Mouse (Mus musculus): Measurements from ENCODE around the gene Stac3. TPM values are rescaled to one million over a fixed set of nuclear protein-coding genes. Genes with fewer than 3 reads are reported as not detected.
A peak's percentile ranks its signal among the peaks of the same experiment; 100 is the strongest.

Gene Stac3
- polyA plus RNA-seq, 2 experiments = 0.37 TPM; not detected in 1

GRCm38 (mm10) chr10:127537854-127538583, 36.5 kb downstream of the Stac3 start:
- H3K27me3 ChIP-seq (ENCODE audit: control insufficient read depth, insufficient read depth, low read length) = peaks cover 39% of the 10 kb centered on the region
- no peak overlapping the region for H3K4me3 ChIP-seq (ENCODE audit: insufficient read depth in 1 of 2, low read depth in 2 of 2, low read length in 2 of 2)
- ATAC-seq (ENCODE audit: insufficient read depth) (0 out of 2 replicates have a peak, but pooled peaks have one; percentile 14), DNase-seq (ENCODE audit: low read depth in 3 of 3, low spot score in 3 of 3) (peak in 1 of 3 experiments; percentile 44)
- no peaks in the 10 kb centered on the region for H3K9me3 ChIP-seq (ENCODE audit: control insufficient read depth, low read length)
- no peak overlapping the region for H3K4me2 ChIP-seq (ENCODE audit: low read depth)
- WGBS (ENCODE audit: insufficient replicate concordance) = 24% methylated on average over 7 of the region's 7 CpGs
- H3K4me1 ChIP-seq (replicated peaks; ENCODE audit: control insufficient read depth in 2 of 2, insufficient read depth in 2 of 2, low read length in 1 of 2) = no peaks in the 10 kb centered on the region
- H3K27ac ChIP-seq = no peak overlapping the region
- H3K9ac ChIP-seq (replicated peaks) = no peak overlapping the region
- H3K36me3 ChIP-seq (replicated peaks; ENCODE audit: control insufficient read depth, insufficient read depth, low read depth) = no peaks in the 10 kb centered on the region
- TF ChIP-seq CTCF (IDR thresholded peaks at IDR 0.05; ENCODE audit: low read depth) (peak; percentile 97), EP300 (IDR thresholded peaks at IDR 0.05; ENCODE audit: low read depth) (no peak)

DNA sequence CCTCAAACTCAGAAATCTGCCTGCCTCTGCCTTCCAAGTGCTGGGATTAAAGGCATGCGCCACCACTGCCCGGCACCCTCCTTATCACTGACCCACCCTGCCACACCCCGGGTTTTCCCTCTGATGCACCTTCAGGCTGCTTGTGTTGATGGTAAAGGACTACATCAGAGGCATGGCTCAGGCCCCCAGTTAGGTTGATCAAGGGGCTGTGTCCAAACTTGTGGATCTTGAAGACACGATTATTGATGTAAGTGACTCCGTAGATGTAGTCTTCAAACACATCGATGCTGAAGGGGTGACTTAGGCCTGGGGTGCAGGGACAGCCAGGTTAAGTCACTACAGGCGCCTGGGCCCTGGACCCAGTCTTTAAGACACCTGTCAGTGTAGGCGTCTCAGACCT, 40.0 kb downstream of the Stac3 start:
- Histone ChIP-seq H3K27ac (no peak overlapping the region), H3K36me3 (replicated peaks; ENCODE audit: control insufficient read depth, insufficient read depth, low read depth) (no peaks in the 10 kb centered on the region), H3K4me2 (ENCODE audit: low read depth) (no peak overlapping the region), H3K27me3 (ENCODE audit: control insufficient read depth, insufficient read depth, low read length) (peaks cover 4% of the 10 kb centered on the region), H3K9me3 (ENCODE audit: control insufficient read depth, low read length) (no peaks in the 10 kb centered on the region), H3K9ac (replicated peaks) (no peak overlapping the region), H3K4me1 (replicated peaks; ENCODE audit: control insufficient read depth in 2 of 2, insufficient read depth in 2 of 2, low read length in 1 of 2) (no peaks in the 10 kb centered on the region), H3K4me3 (ENCODE audit: insufficient read depth in 1 of 2, low read depth in 2 of 2, low read length in 2 of 2) (no peak overlapping the region)
- DNase-seq (ENCODE audit: low read depth in 3 of 3, low spot score in 3 of 3) (no peak), ATAC-seq (ENCODE audit: insufficient read depth) (no peak)
- TF ChIP-seq EP300 (IDR thresholded peaks at IDR 0.05; ENCODE audit: low read depth) (no peak), CTCF (IDR thresholded peaks at IDR 0.05; ENCODE audit: low read depth) (no peak)
- WGBS (ENCODE audit: insufficient replicate concordance) = 68% methylated on average over 8 of the region's 8 CpGs

DNA sequence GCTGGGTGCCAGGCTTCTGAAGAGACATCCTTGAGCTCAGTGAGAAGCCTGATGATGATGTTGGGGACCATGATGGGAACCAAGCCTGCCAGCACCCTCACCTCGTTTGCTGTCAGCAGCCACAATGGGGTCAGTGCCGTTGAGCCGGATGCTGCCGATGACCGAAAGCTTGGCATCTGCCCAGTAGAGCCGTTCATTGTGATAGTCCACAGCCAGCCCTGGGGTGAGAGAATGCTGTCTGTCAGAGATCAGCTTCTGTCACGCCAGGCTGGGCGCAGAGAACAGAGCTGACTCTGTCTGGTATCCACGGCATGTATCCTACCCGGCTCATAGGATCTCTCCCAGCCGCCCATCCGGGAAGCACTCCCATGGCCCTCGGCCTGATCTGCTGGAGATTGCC, 40.6 kb downstream of the Stac3 start:
- H3K36me3 ChIP-seq (replicated peaks; ENCODE audit: control insufficient read depth, insufficient read depth, low read depth) = no peaks in the 10 kb centered on the region
- 84% methylated on average over 13 of the region's 13 CpGs for WGBS (ENCODE audit: insufficient replicate concordance)
- no peak overlapping the region for H3K4me3 ChIP-seq (ENCODE audit: insufficient read depth in 1 of 2, low read depth in 2 of 2, low read length in 2 of 2)

DNA sequence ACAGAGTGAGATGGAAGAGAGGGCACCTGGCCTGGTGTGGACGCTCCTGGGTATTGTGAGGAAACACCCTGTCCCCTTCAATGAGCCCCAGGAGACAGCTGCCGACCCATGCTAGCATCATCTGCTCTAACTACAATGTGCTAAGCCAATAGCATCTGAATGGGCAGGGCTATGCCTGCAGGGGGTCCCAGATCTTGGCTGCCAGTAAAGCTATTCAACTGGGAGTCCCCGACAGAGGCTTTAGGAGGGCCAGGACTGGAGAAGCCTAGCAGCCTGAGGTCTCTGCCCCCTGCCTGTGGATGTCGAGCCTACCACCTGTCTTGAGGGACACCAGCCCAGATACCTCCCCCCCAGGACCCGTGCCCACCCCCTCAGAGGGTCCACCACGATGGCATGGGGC, 41.2 kb downstream of the Stac3 start:
- DNase-seq (ENCODE audit: low read depth in 3 of 3, low spot score in 3 of 3) (no peak), ATAC-seq (ENCODE audit: insufficient read depth) (no peak)
- Histone ChIP-seq H3K36me3 (replicated peaks; ENCODE audit: control insufficient read depth, insufficient read depth, low read depth) (no peaks in the 10 kb centered on the region), H3K9ac (replicated peaks) (no peak overlapping the region), H3K4me3 (ENCODE audit: insufficient read depth in 1 of 2, low read depth in 2 of 2, low read length in 2 of 2) (no peak overlapping the region), H3K27me3 (ENCODE audit: control insufficient read depth, insufficient read depth, low read length) (no peaks in the 10 kb centered on the region), H3K4me2 (ENCODE audit: low read depth) (no peak overlapping the region), H3K4me1 (replicated peaks; ENCODE audit: control insufficient read depth in 2 of 2, insufficient read depth in 2 of 2, low read length in 1 of 2) (no peaks in the 10 kb centered on the region), H3K27ac (no peak overlapping the region), H3K9me3 (ENCODE audit: control insufficient read depth, low read length) (no peaks in the 10 kb centered on the region)
- TF ChIP-seq CTCF (IDR thresholded peaks at IDR 0.05; ENCODE audit: low read depth) = no peak
- TF ChIP-seq EP300 (IDR thresholded peaks at IDR 0.05; ENCODE audit: low read depth) = no peak
- WGBS (ENCODE audit: insufficient replicate concordance) = 43% methylated on average over 6 of the region's 6 CpGs

More for the DNA sequence above, 40.6 kb downstream of the Stac3 start:
- no peak for TF ChIP-seq CTCF (IDR thresholded peaks at IDR 0.05; ENCODE audit: low read depth)
- TF ChIP-seq EP300 (IDR thresholded peaks at IDR 0.05; ENCODE audit: low read depth) = no peak
- Histone ChIP-seq H3K4me1 (replicated peaks; ENCODE audit: control insufficient read depth in 2 of 2, insufficient read depth in 2 of 2, low read length in 1 of 2) (no peaks in the 10 kb centered on the region), H3K27ac (no peak overlapping the region), H3K9me3 (ENCODE audit: control insufficient read depth, low read length) (no peaks in the 10 kb centered on the region), H3K4me2 (ENCODE audit: low read depth) (no peak overlapping the region), H3K27me3 (ENCODE audit: control insufficient read depth, insufficient read depth, low read length) (peaks cover under 1% of the 10 kb centered on the region; the same call in 1 of the 2 replicates), H3K9ac (replicated peaks) (no peak overlapping the region)
- DNase-seq (ENCODE audit: low read depth in 3 of 3, low spot score in 3 of 3) = no peak
- ATAC-seq (ENCODE audit: insufficient read depth) = no peak

GRCm38 (mm10) chr10:127543916-127544315, 42.4 kb downstream of the Stac3 start:
- no peaks in the 10 kb centered on the region for H3K27me3 ChIP-seq (ENCODE audit: control insufficient read depth, insufficient read depth, low read length)
- H3K4me2 ChIP-seq (ENCODE audit: low read depth) = no peak overlapping the region
- H3K4me1 ChIP-seq (replicated peaks; ENCODE audit: control insufficient read depth in 2 of 2, insufficient read depth in 2 of 2, low read length in 1 of 2) = no peaks in the 10 kb centered on the region
- TF ChIP-seq CTCF (IDR thresholded peaks at IDR 0.05; ENCODE audit: low read depth) (no peak), EP300 (IDR thresholded peaks at IDR 0.05; ENCODE audit: low read depth) (no peak)
- H3K27ac ChIP-seq = no peak overlapping the region
- DNase-seq (ENCODE audit: low read depth in 3 of 3, low spot score in 3 of 3) = no peak
- 67% methylated on average over 3 of the region's 3 CpGs for WGBS (ENCODE audit: insufficient replicate concordance)
- no peak overlapping the region for H3K9ac ChIP-seq (replicated peaks)
- no peaks in the 10 kb centered on the region for H3K36me3 ChIP-seq (replicated peaks; ENCODE audit: control insufficient read depth, insufficient read depth, low read depth)
- no peak for ATAC-seq (ENCODE audit: insufficient read depth)
- H3K4me3 ChIP-seq (ENCODE audit: insufficient read depth in 1 of 2, low read depth in 2 of 2, low read length in 2 of 2) = no peak overlapping the region
- H3K9me3 ChIP-seq (ENCODE audit: control insufficient read depth, low read length) = no peaks in the 10 kb centered on the region

Measured in liver, embryonic 14.5 days (tissue).